Mouse (Mus musculus) midbrain, embryonic 10.5 days (tissue): ENCODE data around the gene Atp5mpl. TPM values are rescaled to one million over a fixed set of nuclear protein-coding genes. Genes with fewer than 3 reads are reported as not detected.
A peak's percentile ranks its signal among the peaks of the same experiment; 100 is the strongest.

ENCODE experiments used
- DNase-seq: peaks from one replicate; pipeline ENCODE4 v3.0.0-alpha.2; 2017; ENCODE audit warnings: low spot score
- H3K27ac ChIP-seq: fragments of 300-500 bp; sonication (generic); replicated peaks from 2 replicates; pipeline ENCODE4 v1.5.1; 2016; ENCODE audit warnings: mild to moderate bottlenecking
- H3K27me3 ChIP-seq: fragments of 300-500 bp; sonication (generic); 2 replicates; pipeline ENCODE4 v1.6.1; 2016; ENCODE audit warnings: low read depth, mild to moderate bottlenecking; ENCODE audit not compliant: poor library complexity, severe bottlenecking
- H3K36me3 ChIP-seq: fragments of 300-500 bp; sonication (generic); 2 replicates; pipeline ENCODE4 v1.6.1; 2016; ENCODE audit warnings: mild to moderate bottlenecking, moderate library complexity
- H3K4me1 ChIP-seq: fragments of 300-500 bp; sonication (generic); 2 replicates; pipeline ENCODE4 v1.6.1; 2016
- H3K4me3 ChIP-seq: fragments of 300-500 bp; sonication (generic); 2 replicates; pipeline ENCODE4 v1.5.1; 2016; ENCODE audit warnings: mild to moderate bottlenecking, moderate library complexity
- H3K9me3 ChIP-seq: fragments of 300-500 bp; sonication (generic); replicated peaks from 2 replicates; pipeline ENCODE4 v1.6.1; 2016; ENCODE audit warnings: mild to moderate bottlenecking
- WGBS: fragments of 180-500 bp; shearing (Covaris S2); methylation state at CpG from one replicate; pipeline ENCODE4 v1.1.7; 2016; 5-methylcytosine and 5-hydroxymethylcytosine counted together
- polyA plus RNA-seq: library from polyadenylated mRNA; unstranded; fragments of >200 nt; fragmentation: Nextera tagmentation; extraction: Ambion mirVana; gene quantifications from 2 replicates; pipeline ENCODE4 v1.2.1, GENCODE M21; 2016

Atp5mpl gene
- 559 and 585 TPM in 2 replicates for polyA plus RNA-seq

DNA sequence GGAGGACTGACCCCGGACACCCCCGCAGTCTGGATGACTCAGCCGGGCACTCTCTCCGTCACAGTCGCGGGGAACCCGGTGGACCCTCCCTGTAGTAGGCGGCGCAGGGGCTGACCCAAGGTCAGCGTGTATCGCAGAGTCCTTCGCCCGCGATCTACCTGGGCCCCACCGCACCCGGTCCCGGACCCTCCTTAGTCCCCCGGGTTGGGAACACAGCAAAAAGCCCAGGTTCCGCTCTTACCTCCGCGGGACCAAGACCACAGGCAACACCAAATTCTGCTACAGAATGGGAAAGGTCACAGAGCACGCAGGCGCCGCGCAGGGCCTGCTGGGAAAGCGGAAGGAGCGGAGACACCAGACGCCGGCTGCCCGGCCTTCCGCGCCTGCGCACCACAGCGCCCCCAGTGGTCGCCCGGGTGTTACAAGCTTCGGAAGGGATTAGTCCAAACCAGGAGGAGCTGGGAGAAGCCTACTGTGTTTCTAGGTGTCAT lies at the start of gene Atp5mpl:
TSS of gene Atp5mpl (minus strand) at position 295 of the 491 bp plus-strand sequence.
- peak within 1 kb of the TSS; percentile 96 for H3K4me3 ChIP-seq
- WGBS: under 1% methylated on average over 37 of the region's 37 CpGs
- H3K27ac ChIP-seq: peak within 1 kb of the TSS; percentile 95
- H3K36me3 ChIP-seq: peaks cover 21% of the 10 kb centered on the region
- no peaks in the 10 kb centered on the region for H3K9me3 ChIP-seq
- H3K27me3 ChIP-seq: no peaks in the 10 kb centered on the region
- DNase-seq: peak; percentile 97
- H3K4me1 ChIP-seq: peaks cover 16% of the 10 kb centered on the region

DNA sequence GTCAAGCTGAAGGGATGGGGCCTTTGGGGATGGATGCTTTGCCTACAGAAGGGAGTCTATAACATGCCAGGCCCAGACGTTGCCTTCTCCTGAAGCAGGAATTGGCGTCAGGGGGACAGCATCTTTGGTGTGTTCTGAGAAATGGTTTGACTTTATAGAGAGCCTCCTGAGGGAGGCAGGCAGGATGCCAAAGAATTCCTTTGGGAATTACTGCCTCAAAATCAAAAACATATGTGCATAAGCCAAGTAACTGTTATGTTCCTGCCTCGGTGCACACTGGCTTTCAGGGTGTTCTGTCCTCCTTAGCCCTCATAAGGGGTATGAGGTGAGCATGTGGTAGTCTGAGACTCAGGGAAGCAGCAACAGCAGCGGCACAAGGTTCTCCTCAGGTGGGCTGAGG lies 49.6 kb upstream of the Atp5mpl start:
- WGBS: 78% methylated on average over 4 of the region's 4 CpGs
- no peak for DNase-seq
- no peaks in the 10 kb centered on the region for H3K27me3 ChIP-seq
- H3K27ac ChIP-seq: no peak overlapping the region; the same call in 1 of the 2 replicates
- peaks cover 18% of the 10 kb centered on the region for H3K4me1 ChIP-seq
- no peaks in the 10 kb centered on the region for H3K36me3 ChIP-seq
- no peak overlapping the region for H3K4me3 ChIP-seq
- peaks cover 12% of the 10 kb centered on the region for H3K9me3 ChIP-seq

DNA sequence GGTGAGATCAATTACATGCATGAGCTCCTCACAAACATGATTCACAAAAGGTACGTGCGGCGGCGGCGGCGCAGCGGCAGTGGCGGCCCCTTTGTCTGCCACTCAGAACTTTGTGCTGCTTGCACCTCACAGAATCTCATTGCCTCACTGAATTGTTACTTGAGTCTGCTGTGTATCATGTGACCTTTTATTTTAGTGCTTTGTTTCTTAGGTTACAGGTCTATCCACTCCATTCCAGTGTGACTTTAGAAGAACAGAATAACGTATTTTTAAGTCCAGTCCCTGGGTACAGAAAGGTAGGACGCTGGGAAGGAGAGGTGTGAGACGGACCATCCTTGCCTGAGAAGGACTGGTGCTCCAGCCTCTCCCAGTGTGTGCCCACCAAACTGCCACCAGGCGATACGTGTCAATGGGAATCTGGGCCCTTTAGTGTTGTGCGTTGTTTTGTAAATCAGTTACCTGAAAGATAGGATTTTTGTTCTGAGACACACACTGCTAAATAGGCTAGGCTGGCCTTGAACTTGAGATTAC lies 46.6 kb upstream of the Atp5mpl start:
- peak; percentile 65 for DNase-seq
- Histone ChIP-seq H3K27ac (peak overlapping the region; percentile 88), H3K4me1 (peaks cover 18% of the 10 kb centered on the region), H3K4me3 (peak overlapping the region; percentile 48), H3K36me3 (no peaks in the 10 kb centered on the region), H3K27me3 (no peaks in the 10 kb centered on the region), H3K9me3 (no peaks in the 10 kb centered on the region)
- 15% methylated on average over 14 of the region's 14 CpGs for WGBS

DNA sequence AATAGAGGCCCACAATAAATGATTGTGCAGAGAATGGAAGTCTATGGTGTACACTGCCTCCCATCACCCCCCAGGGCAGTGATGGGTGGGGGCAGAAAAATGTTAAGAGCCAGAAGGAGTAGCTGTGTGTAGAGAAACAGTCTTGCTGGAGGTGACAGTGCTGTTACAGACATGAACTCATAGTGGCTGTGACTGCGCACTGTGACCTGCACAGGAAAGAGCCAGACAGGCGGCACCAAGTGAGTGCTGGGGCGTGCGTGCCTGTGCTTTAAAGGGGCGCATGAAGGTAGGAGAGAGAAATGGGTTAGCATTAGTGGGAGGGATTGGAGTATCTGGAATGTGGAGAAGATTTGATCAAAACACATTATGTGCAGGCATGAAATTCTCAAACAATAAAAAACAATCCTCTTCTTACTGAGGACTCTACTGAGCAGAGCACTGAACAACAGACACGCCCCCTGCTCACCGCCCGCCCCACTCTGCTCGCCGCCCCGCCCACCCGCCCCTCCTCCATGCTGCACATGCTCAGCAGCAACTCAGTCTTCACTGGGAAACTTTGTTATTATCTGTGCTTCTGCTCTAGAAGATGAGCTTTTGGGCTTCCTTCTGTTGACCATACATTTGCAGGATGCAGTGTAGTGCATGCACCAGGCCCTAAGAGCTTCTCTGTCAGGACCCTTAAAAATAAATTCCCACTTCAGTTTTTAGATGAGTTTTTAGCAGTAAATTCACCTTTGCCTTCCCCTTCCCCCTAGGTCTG lies 45.9 kb upstream of the Atp5mpl start:
- Histone ChIP-seq H3K36me3 (no peaks in the 10 kb centered on the region), H3K27ac (peak overlapping the region; percentile 88), H3K9me3 (no peaks in the 10 kb centered on the region), H3K27me3 (no peaks in the 10 kb centered on the region), H3K4me3 (peak overlapping the region; percentile 48), H3K4me1 (peaks cover 18% of the 10 kb centered on the region)
- DNase-seq: peak; percentile 73
- WGBS: 26% methylated on average over 12 of the region's 12 CpGs

DNA sequence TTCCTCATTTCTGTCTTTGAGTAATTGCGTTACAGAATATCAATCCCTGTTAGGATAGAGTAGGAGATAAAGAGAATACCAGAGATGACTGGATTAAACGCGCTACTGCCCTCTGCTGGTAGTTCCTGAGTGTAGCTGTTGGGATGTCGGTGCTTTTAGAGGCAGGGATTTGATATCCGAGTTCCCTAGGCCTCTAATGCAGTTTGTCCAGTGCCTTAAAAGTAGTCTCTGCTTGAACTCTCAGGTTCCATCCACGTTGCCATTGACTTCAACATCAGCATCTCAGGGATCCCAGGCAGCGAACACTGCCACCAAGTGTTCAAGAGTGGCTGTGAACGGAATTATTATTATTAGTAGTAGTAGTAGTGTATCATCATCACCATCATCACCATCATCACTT lies 34.4 kb upstream of the Atp5mpl start:
- Histone ChIP-seq H3K4me3 (no peak overlapping the region), H3K4me1 (no peaks in the 10 kb centered on the region), H3K27ac (no peak overlapping the region), H3K36me3 (no peaks in the 10 kb centered on the region), H3K9me3 (no peaks in the 10 kb centered on the region), H3K27me3 (no peaks in the 10 kb centered on the region)
- DNase-seq: peak; percentile 55
- 25% methylated on average over 8 of the region's 8 CpGs for WGBS

DNA sequence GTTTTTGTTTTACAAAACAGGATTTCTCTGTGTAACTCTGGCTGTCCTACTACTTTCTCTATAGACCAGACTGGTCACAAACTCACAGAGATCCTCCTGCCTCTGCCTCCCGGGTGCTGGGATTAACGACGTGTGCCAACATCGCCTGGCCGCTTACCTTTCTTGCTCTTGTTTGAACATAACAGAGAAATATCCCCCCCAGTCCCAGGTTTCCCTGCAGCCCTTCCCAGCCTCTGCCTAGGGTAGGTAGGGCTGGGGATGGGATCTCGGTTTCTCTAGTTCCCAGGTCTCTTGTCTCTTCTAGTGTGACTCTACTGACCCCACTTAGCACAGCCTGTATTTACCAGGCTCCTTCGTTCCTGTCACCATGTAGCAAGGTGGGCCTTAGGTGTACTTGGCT lies 33.0 kb upstream of the Atp5mpl start:
- no peak for DNase-seq
- WGBS: 94% methylated on average over 7 of the region's 7 CpGs
- H3K27me3 ChIP-seq: no peaks in the 10 kb centered on the region
- no peaks in the 10 kb centered on the region for H3K36me3 ChIP-seq
- H3K4me3 ChIP-seq: no peak overlapping the region
- no peaks in the 10 kb centered on the region; the same call in 1 of the 2 replicates for H3K9me3 ChIP-seq
- no peak overlapping the region for H3K27ac ChIP-seq
- no peaks in the 10 kb centered on the region for H3K4me1 ChIP-seq

DNA sequence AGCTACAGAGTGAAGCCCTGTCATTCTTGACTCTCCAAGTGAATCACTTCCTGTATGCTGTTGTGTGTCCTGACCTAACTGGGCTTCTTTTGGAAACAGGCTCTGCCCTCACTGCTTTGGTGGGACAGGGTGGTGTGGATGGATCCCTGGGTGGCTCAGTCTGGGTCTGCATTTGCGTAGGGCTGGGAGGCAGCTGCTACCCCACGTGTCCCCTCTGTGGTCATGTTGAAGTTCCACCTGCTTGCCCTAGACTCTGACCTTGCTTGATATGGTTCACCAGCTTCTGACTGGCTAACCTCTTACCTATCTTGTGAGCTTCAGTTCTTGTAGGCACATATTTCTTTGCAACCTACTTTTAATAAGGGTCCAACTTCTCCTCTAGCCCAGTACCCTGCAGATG lies 28.4 kb upstream of the Atp5mpl start:
- Histone ChIP-seq H3K9me3 (no peaks in the 10 kb centered on the region; the same call in 1 of the 2 replicates), H3K27me3 (no peaks in the 10 kb centered on the region), H3K36me3 (no peaks in the 10 kb centered on the region), H3K4me3 (no peak overlapping the region), H3K4me1 (no peaks in the 10 kb centered on the region), H3K27ac (no peak overlapping the region)
- WGBS: 85% methylated on average over 2 of the region's 2 CpGs
- DNase-seq: no peak

DNA sequence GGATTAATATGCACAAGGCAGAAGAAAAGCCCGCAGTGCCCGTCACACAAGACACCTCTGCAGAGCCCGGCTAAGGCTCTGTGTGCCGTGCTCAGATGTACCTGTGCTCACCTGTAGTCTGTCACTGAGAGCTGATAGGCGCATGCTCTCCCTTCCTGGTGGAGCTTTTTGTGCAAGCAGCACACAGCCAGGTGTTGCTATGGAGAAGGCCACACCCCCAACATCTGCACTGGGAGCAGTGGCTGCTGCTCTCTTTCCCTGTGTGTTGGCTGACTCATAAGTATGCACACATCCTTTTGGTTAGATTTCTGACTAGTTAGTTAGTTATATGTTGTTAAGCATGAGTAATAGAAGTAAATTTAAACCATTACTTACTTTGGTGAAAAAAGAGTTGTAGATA lies 25.8 kb upstream of the Atp5mpl start:
- Histone ChIP-seq H3K9me3 (no peaks in the 10 kb centered on the region; the same call in 1 of the 2 replicates), H3K27me3 (no peaks in the 10 kb centered on the region), H3K4me3 (no peak overlapping the region), H3K4me1 (no peaks in the 10 kb centered on the region), H3K36me3 (no peaks in the 10 kb centered on the region), H3K27ac (no peak overlapping the region)
- WGBS: 92% methylated on average over 5 of the region's 5 CpGs
- no peak for DNase-seq

DNA sequence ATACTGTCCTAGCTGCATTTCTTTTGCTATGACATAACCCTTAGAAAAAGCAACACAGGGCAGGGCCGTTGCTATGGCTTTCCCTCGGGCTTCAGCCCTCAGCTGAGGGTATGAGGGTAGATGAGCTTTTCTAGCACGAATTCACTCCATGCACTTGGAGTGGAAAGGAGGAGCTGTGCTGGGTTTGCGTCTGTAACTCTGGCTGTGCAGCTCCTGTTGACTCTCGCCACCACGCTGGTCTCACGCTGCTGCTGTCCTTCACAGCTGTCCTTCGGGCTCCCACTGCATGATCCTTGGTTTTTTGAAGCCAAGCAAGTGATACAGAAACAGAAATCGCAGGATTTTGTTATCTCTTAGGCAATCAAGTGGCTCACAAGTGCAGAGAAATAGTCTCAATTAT lies 20.0 kb upstream of the Atp5mpl start:
- 63% methylated on average over 9 of the region's 9 CpGs for WGBS
- Histone ChIP-seq H3K36me3 (no peaks in the 10 kb centered on the region), H3K27ac (no peak overlapping the region), H3K27me3 (no peaks in the 10 kb centered on the region), H3K4me3 (no peak overlapping the region), H3K9me3 (no peaks in the 10 kb centered on the region), H3K4me1 (peaks cover 7% of the 10 kb centered on the region; the same call in 1 of the 2 replicates)
- DNase-seq: no peak

DNA sequence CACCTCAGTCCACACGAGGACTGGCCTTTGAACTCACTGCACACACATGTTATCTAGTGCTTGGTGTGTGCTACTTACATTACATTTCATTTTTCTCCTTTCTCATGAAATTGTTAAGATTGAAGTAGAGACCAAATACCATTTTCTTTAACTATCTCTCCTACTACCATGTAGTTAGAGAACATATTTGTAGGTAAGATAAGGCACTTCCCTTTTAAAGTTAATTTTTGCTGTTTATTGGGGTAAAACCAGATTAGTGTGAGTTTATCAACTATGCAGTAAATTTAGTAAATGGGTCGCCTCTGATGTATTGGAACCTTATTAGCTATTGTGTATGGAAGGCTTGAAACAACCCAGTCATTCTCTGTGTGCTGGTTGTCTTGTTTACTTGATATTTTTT lies 16.4 kb upstream of the Atp5mpl start:
- no peak for DNase-seq
- H3K4me1 ChIP-seq: peaks cover 7% of the 10 kb centered on the region; the same call in 1 of the 2 replicates
- 76% methylated on average over 2 of the region's 2 CpGs for WGBS

DNA sequence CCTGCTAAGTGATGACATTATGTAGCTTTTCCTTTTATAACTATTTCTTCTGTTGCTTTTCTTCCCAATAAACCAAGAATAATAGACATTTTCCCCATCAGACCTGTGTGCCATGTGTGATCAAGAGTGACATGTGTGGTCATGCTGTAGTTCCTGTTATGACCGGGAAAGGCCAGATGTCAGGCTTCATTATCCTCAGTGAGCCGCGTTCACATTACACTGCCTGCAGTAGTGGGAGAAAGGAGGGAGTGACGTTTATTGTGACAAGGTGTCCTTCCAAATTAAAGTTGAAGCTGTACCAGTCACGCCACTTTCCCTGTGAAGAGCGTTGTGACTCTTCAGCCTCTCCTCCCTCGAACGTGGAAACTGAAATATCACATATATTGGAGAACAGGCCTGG lies 15.1 kb upstream of the Atp5mpl start:
- Histone ChIP-seq H3K36me3 (no peaks in the 10 kb centered on the region), H3K27me3 (no peaks in the 10 kb centered on the region), H3K4me1 (peaks cover 7% of the 10 kb centered on the region; the same call in 1 of the 2 replicates), H3K27ac (no peak overlapping the region), H3K4me3 (no peak overlapping the region), H3K9me3 (no peaks in the 10 kb centered on the region)
- 89% methylated on average over 8 of the region's 8 CpGs for WGBS
- no peak for DNase-seq

More for the DNA sequence above, 16.4 kb upstream of the Atp5mpl start:
- Histone ChIP-seq H3K27ac (no peak overlapping the region), H3K36me3 (no peaks in the 10 kb centered on the region), H3K4me3 (no peak overlapping the region), H3K27me3 (no peaks in the 10 kb centered on the region), H3K9me3 (no peaks in the 10 kb centered on the region)

DNA sequence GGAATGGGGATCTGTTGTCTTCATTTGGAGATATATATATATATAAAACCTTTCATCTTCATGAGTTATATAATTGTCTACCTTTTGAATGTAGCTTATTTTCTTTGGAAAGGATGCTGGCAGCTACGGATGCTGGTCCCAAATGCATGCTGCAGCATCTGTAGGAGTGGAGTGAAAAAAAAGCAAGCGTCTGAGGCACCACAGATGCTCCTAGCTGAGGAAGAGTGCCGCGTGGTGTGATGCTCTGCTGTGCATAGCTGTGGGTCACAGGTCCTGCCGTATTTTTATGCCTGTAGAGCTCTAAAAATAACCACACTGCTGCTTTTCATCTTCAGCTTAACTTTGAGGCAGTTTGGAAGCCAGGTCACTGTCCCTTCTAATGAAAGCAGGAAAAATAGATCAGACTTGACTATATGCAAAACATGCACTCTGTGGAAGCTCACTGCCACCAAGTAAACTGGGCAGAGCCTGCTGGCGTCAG lies 14.2 kb upstream of the Atp5mpl start, which contains the start of gene Rd3l:
TSS of gene Rd3l (minus strand) at position 431 of the 481 bp plus-strand sequence.
- no peak for DNase-seq
- Histone ChIP-seq H3K27me3 (no peaks in the 10 kb centered on the region), H3K4me1 (0 out of 2 replicates have a peak, but pooled peaks cover 4% of the 10 kb centered on the region), H3K9me3 (no peaks in the 10 kb centered on the region), H3K36me3 (no peaks in the 10 kb centered on the region), H3K27ac (no peak within 1 kb of the TSS), H3K4me3 (no peak within 1 kb of the TSS)
- 82% methylated on average over 6 of the region's 6 CpGs for WGBS

DNA sequence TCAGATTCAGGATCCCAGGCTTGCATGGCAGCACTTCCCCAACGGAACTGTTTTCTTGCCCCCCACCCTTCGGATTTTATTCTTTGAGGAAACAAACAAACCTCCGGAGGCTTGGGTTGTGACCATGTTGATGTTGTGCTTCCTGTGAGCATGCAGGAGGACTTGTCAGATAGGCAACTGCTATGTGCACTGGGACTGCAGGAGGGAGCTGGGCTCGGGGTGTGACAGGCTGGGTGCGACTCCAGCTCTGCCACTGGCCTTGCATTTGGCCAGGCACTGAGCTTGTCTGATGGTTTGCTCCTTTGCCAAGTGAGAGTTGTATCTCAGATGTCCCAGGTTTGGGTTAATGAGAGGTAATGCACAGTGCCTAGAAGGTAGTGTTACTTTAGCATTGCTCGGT lies 11.5 kb upstream of the Atp5mpl start:
- Histone ChIP-seq H3K27me3 (no peaks in the 10 kb centered on the region), H3K36me3 (no peaks in the 10 kb centered on the region), H3K4me1 (no peaks in the 10 kb centered on the region), H3K9me3 (no peaks in the 10 kb centered on the region), H3K4me3 (no peak overlapping the region), H3K27ac (no peak overlapping the region)
- no peak for DNase-seq
- 79% methylated on average over 6 of the region's 6 CpGs for WGBS
